Mouse (Mus musculus) gastrocnemius, adult 2 months (tissue): Measurements from ENCODE around the gene Gm20379. TPM values are rescaled to one million over a fixed set of nuclear protein-coding genes. Genes with fewer than 3 reads are reported as not detected.

Experiments used
- DNase-seq: peaks from one replicate; pipeline ENCODE4 v3.0.0; 2022
- H3K27ac ChIP-seq: fragments of 200-600 bp; 2 replicates; pipeline ENCODE4 v1.8.1; 2022; ENCODE audit warnings: mild to moderate bottlenecking
- H3K4me3 ChIP-seq: fragments of 200-600 bp; 2 replicates; pipeline ENCODE4 v1.8.1; 2022; ENCODE audit warnings: mild to moderate bottlenecking, moderate library complexity
- CTCF ChIP-seq: fragments of 200-600 bp; IDR thresholded peaks from 2 replicates; pipeline ENCODE4 v1.8.1; 2022; ENCODE audit warnings: antibody characterized with exemption, mild to moderate bottlenecking, moderate library complexity
- intact Hi-C: fragments of 180-260 bp; cut with DNase I; formaldehyde crosslinking; loops from one replicate; pipeline ENCODE4 v1.15.1; 2025
- total RNA-seq, 2 experiments: library from RNA; stranded (reverse); gene quantifications; 2 replicates each; pipeline ENCODE4 v1.2.3; 2021

Gene Gm20379
- total RNA-seq, 2 experiments from 2014 or later, result not detected

- DNase-seq, result no peak
- no peak for TF ChIP-seq CTCF
- H3K4me3 ChIP-seq, result no peak overlapping the region
- H3K27ac ChIP-seq, result no peak overlapping the region
- intact Hi-C loops, result no loop called here
Measured at GRCm38 (mm10) chr13:92346338-92346737, 40.6 kb downstream of the Gm20379 start.

- intact Hi-C loops, result loop anchor here (5.0 to 10.0 kb wide), 2 partner anchors 181 to 384 kb away; partner anchors contain the start of gene Zfyve16
- no peak for DNase-seq
- H3K27ac ChIP-seq, result no peak overlapping the region
- H3K4me3 ChIP-seq, result no peak overlapping the region
- TF ChIP-seq CTCF, result no peak
Measured at GRCm38 (mm10) chr13:92351100-92351499, 45.3 kb downstream of the Gm20379 start.

GRCm38 (mm10) chr13:92353956-92354355 is 48.2 kb downstream of the Gm20379 start:
- intact Hi-C loops, result loop anchor here (2.0 to 10.0 kb wide), 3 partner anchors 129 to 381 kb away; partner anchors contain the start of gene Zfyve16
- TF ChIP-seq CTCF, result no peak
- DNase-seq, result no peak
- H3K4me3 ChIP-seq, result peak overlapping the region; percentile 84
- peak overlapping the region; percentile 98 for H3K27ac ChIP-seq

GRCm38 (mm10) chr13:92354456-92355271 is 48.9 kb downstream of the Gm20379 start, which contains the start of the genes Dhfr and Msh3:
Gene Dhfr, plus strand, starts transcription at chr13:92354726.
Gene Msh3, minus strand, starts transcription at chr13:92355003.
- DNase-seq, result peak; percentile 97
- intact Hi-C loops, result loop anchor here (2.0 to 10.0 kb wide), 3 partner anchors 128 to 380 kb away; partner anchors contain the start of gene Zfyve16
- Histone ChIP-seq H3K4me3 (peak within 1 kb of the TSS; percentile 84), H3K27ac (peak within 1 kb of the TSS; percentile 98)
- peak; percentile 80 for TF ChIP-seq CTCF

GRCm38 (mm10) chr13:92355272-92355643 is 49.5 kb downstream of the Gm20379 start:
- DNase-seq, result no peak
- intact Hi-C loops, result loop anchor here (2.0 to 10.0 kb wide), 2 partner anchors 128 to 380 kb away; no protein-coding TSS in a partner anchor
- H3K4me3 ChIP-seq, result peak overlapping the region; percentile 84
- TF ChIP-seq CTCF, result no peak
- H3K27ac ChIP-seq, result peak overlapping the region; percentile 98

GRCm38 (mm10) chr13:92356376-92356775 is 50.6 kb downstream of the Gm20379 start:
- Histone ChIP-seq H3K4me3 (no peak overlapping the region), H3K27ac (no peak overlapping the region)

More at GRCm38 (mm10) chr13:92356376-92356775, 50.6 kb downstream of the Gm20379 start:
- DNase-seq, result no peak
- no peak for TF ChIP-seq CTCF
- intact Hi-C loops, result loop anchor here (10.0 kb wide), 1 partner anchor 378 kb away; no protein-coding TSS in a partner anchor

Other genes starting within 250 kb of the Gm20379 start
- 1 to 10 TPM; 5.0 to 6.2 TPM for gene Rasgrf2, start 174.3 kb upstream of the Gm20379 start, total RNA-seq
- gene Dhfr, start 48.7 kb downstream of the Gm20379 start, total RNA-seq, result 1 to 10 TPM in 1 of 2 experiments, under 1 TPM in 1; 0.79 to 1.0 TPM
- 10 to 100 TPM; 11.6 to 13.9 TPM for gene Msh3, start 49.0 kb downstream of the Gm20379 start, total RNA-seq
- gene Ankrd34b, start 119.9 kb downstream of the Gm20379 start, total RNA-seq, result not detected
- gene Fam151b, start 178.0 kb downstream of the Gm20379 start, total RNA-seq, result 1 to 10 TPM; 2.2 to 2.6 TPM
- 1 to 10 TPM; 6.5 to 8.4 TPM for gene Zfyve16, start 224.9 kb downstream of the Gm20379 start, total RNA-seq